ENCODE assay signal across 10 mouse cellular contexts in the genomic region with DNA sequence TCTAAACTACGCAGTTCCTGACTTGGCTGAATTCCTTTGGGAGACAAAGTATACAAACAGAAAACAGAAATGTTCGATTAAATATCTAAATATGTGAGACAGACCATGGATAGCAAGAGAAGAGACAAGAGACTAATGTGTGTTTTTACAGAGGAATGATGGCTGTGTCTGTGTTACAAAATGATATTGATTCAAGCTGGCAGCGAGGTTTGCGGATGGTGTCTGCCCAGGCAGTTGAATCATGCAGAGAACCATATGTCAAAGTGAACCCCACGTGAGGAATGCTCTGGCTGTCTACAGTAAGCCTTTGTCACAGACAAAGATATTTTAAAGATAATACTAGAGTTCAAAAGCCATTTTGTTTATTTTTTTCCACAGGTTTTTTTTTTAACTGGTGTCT.
A peak's percentile ranks its signal among the peaks of the same experiment; 100 is the strongest.
DNase-seq lines count a peak whose midpoint lies in the region; ATAC-seq and TF ChIP-seq lines count a peak whose summit lies in the region.
"Had no signal": no experiment of that assay in that cellular context is flagged by ENCODE, and none has a peak within 500 bp of the region (broad histone marks: within the 10 kb centered on the region; RNA-seq: fewer than 3 reads in every experiment).

No protein-coding gene starts in this region.

- intact Hi-C loops in left cerebral cortex, postnatal 25 days (cut with DNase I): no loop called here

- no peak for ATAC-seq in midbrain, embryonic 11.5 days (ENCODE audit: low FRiP score)

- DNase-seq in frontal cortex, adult 2 months (ENCODE audit: extremely low spot score in 1 of 2, low spot score in 1 of 2): peak; percentile 10 to 55
- no peak for DNase-seq in frontal cortex, postnatal 10 days (ENCODE audit: low spot score in 2 of 2)
- DNase-seq in brain, embryonic 14.5 days (ENCODE audit: low read depth): peak; percentile 75
- peak; percentile 34 for DNase-seq in embryo, embryonic 11 days
- DNase-seq in left cerebral cortex, postnatal 25 days (ENCODE audit: low spot score in 2 of 2): peak; percentile 6 to 64
- DNase-seq in ovary, adult 18-20 months (ENCODE audit: low spot score): no peak
- no peak for DNase-seq in spleen, postnatal 4 days (ENCODE audit: low spot score in 2 of 2)
- DNase-seq in midbrain, embryonic 11.5 days (ENCODE audit: low spot score, missing footprints): no peak

- WGBS in midbrain, embryonic 11.5 days: 72% methylated on average over 5 of the region's 5 CpGs

- no peak overlapping the region for H3K4me2 ChIP-seq in midbrain, embryonic 11.5 days

- H3K9me3 ChIP-seq in midbrain, embryonic 11.5 days (ENCODE audit: control insufficient read depth, low read length): no peaks in the 10 kb centered on the region
- H3K9me3 ChIP-seq: heart, embryonic 10.5 days had no signal

- H3K4me1 ChIP-seq in midbrain, embryonic 11.5 days (ENCODE audit: control insufficient read depth, insufficient read depth, low read length): no peaks in the 10 kb centered on the region
- H3K4me1 ChIP-seq: heart, embryonic 10.5 days had no signal

- no peak overlapping the region for H3K4me3 ChIP-seq in midbrain, embryonic 11.5 days (ENCODE audit: low read depth, low read length)
- H3K4me3 ChIP-seq: heart, embryonic 10.5 days had no signal

- H3K27ac ChIP-seq in midbrain, embryonic 11.5 days (ENCODE audit: low read depth, low read length): no peak overlapping the region
- H3K27ac ChIP-seq: heart, embryonic 10.5 days; liver, embryonic 14.5 days had no signal

- no peaks in the 10 kb centered on the region for H3K27me3 ChIP-seq in midbrain, embryonic 11.5 days (ENCODE audit: control insufficient read depth, insufficient read depth, low read length)

- H3K9ac ChIP-seq in midbrain, embryonic 11.5 days (ENCODE audit: low read length): no peak overlapping the region
- H3K9ac ChIP-seq: liver, embryonic 14.5 days had no signal

- no peak for TF ChIP-seq POLR2A in brain, embryonic 14.5 days (IDR thresholded peaks at IDR 0.05; ENCODE audit: borderline replicate concordance, extremely low read depth, insufficient read depth, insufficient read length, poor library complexity, severe bottlenecking)

- no peaks in the 10 kb centered on the region for H3K36me3 ChIP-seq in midbrain, embryonic 11.5 days (ENCODE audit: control insufficient read depth, insufficient read depth, low read length)
- H3K36me3 ChIP-seq: heart, embryonic 10.5 days had no signal

- TF ChIP-seq CTCF in brain, embryonic 14.5 days (IDR thresholded peaks at IDR 0.05; ENCODE audit: borderline replicate concordance, extremely low read depth, insufficient read depth, insufficient read length): no peak

Comparison
In these comparisons a context has a peak if more than half of its experiments do, and no peak if none do; other contexts are left out.
1. DNase-seq: peak in frontal cortex, adult 2 months (2 of 2), brain, embryonic 14.5 days (single experiment), embryo, embryonic 11 days (single experiment) and left cerebral cortex, postnatal 25 days (2 of 2); none in frontal cortex, postnatal 10 days (0 of 2), ovary, adult 18-20 months (single experiment), spleen, postnatal 4 days (0 of 2) and midbrain, embryonic 11.5 days (single experiment).